10 mouse cellular contexts compared by ENCODE assay signal in the genomic region with DNA sequence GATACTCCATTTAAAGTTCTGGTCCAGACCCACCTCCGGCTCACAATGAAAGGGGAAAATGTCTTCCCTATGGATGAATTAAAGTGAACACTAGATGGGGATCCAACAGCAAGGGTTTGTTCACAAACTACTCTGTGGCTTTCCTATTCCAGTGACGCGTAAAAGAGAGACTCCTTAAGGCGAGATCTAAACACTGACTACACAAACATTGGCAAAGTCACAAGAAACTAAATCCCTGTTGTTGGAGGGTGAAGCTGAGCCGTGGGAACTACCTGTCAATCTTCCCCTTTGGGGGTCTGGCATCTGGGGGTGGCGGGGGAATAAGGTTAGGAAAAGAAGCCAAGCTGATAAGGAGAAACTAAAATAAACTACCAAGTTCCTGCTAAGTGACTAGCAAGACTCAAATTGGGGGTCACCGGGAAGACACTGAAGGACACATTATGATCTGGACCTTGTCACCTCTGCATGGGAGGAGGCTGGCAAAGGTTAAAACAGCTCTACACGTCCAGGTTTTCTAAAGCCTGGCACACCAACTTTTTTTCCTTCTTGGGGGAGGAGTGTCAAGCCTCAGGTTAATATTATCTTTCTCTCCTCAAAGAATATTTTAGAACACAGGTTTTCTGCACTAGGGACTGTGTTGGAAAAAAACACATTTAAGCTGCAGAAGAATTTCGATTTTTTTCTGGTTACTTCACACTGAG. TPM values are rescaled to one million over a fixed set of nuclear protein-coding genes. Genes with fewer than 3 reads are reported as not detected.
DNase-seq lines count a peak whose midpoint lies in the region; ATAC-seq and TF ChIP-seq lines count a peak whose summit lies in the region.
"Had no signal": no experiment of that assay in that cellular context is flagged by ENCODE, and none has a peak within 500 bp of the region (broad histone marks: within the 10 kb centered on the region; RNA-seq: fewer than 3 reads in every experiment).

No protein-coding gene starts in this region.

- H3K9ac ChIP-seq in forebrain, embryonic 15.5 days (replicated peaks) = peak overlapping the region; percentile 8
- peak overlapping the region; percentile 98 for H3K9ac ChIP-seq in neural tube, embryonic 12.5 days

- intact Hi-C loops in left cerebral cortex, adult 2 months (cut with DNase I) = no loop called here
- intact Hi-C loops in left cerebral cortex, postnatal 10 days (cut with DNase I) = loop anchor here (2.0 to 10.0 kb wide), 2 partner anchors 243 to 535 kb away; no protein-coding TSS in a partner anchor

- no peak for DNase-seq in left cerebral cortex, adult 2 months (ENCODE audit: extremely low spot score in 1 of 2, low spot score in 2 of 2)
- DNase-seq in left cerebral cortex, postnatal 10 days (ENCODE audit: extremely low spot score in 1 of 2, low spot score in 2 of 2) = no peak
- peak; percentile 36 for DNase-seq in kidney, postnatal 10 days
- no peak for DNase-seq in c-Kit-positive CD71-positive TER-119-positive erythroid progenitor cells, embryonic 14.5 days (ENCODE audit: low spot score)
- no peak for DNase-seq in frontal cortex, postnatal 25 days (ENCODE audit: low spot score in 2 of 2)
- DNase-seq in cerebellum, adult 9-11 months = no peak
- DNase-seq: layer of hippocampus, postnatal 36 days had no signal

- H3K4me1 ChIP-seq in forebrain, embryonic 15.5 days = peaks cover 61% of the 10 kb centered on the region
- peaks cover 18% of the 10 kb centered on the region for H3K4me1 ChIP-seq in neural tube, embryonic 12.5 days

- peak; percentile 5 for TF ChIP-seq CTCF in left cerebral cortex, adult 2 months (IDR thresholded peaks at IDR 0.05)

- H3K4me3 ChIP-seq in left cerebral cortex, adult 2 months = peak overlapping the region; percentile 2
- H3K4me3 ChIP-seq in forebrain, embryonic 15.5 days = peak overlapping the region; percentile 60
- H3K4me3 ChIP-seq in neural tube, embryonic 12.5 days = peak overlapping the region; percentile 27

- H3K36me3 ChIP-seq in forebrain, embryonic 15.5 days = no peaks in the 10 kb centered on the region
- H3K36me3 ChIP-seq in neural tube, embryonic 12.5 days = peaks cover 4% of the 10 kb centered on the region; the same call in 1 of the 2 replicates
- H3K36me3 ChIP-seq: G1E had no signal

- H3K9me3 ChIP-seq in forebrain, embryonic 15.5 days = no peaks in the 10 kb centered on the region
- H3K9me3 ChIP-seq in neural tube, embryonic 12.5 days = no peaks in the 10 kb centered on the region

- 4% methylated on average over 9 of the region's 9 CpGs for WGBS in forebrain, embryonic 15.5 days
- WGBS in neural tube, embryonic 12.5 days = 6% methylated on average over 9 of the region's 9 CpGs

- H3K27me3 ChIP-seq in forebrain, embryonic 15.5 days = no peaks in the 10 kb centered on the region
- H3K27me3 ChIP-seq in neural tube, embryonic 12.5 days (replicated peaks) = 0 out of 2 replicates have a peak, but pooled peaks cover 2% of the 10 kb centered on the region

- H3K27ac ChIP-seq in left cerebral cortex, adult 2 months = peak overlapping the region; percentile 73
- peak overlapping the region; percentile 36 for H3K27ac ChIP-seq in forebrain, embryonic 15.5 days (replicated peaks)
- H3K27ac ChIP-seq in neural tube, embryonic 12.5 days = no peak overlapping the region; the same call in 1 of the 2 replicates

- peak overlapping the region; percentile 72 for H3K4me2 ChIP-seq in forebrain, embryonic 15.5 days (replicated peaks)
- H3K4me2 ChIP-seq in neural tube, embryonic 12.5 days (replicated peaks) = peak overlapping the region; percentile 81

- ATAC-seq in forebrain, embryonic 15.5 days (replicated peaks) = no peak
- no peak for ATAC-seq in neural tube, embryonic 12.5 days (ENCODE audit: low FRiP score, low read depth)

RNA-seq across cellular contexts. Expression of gene Sall1, which starts 6.3 kb away (rescaled TPM):
- 10 to 100 TPM; 11.5 to 11.6 TPM for total RNA-seq in left cerebral cortex, adult 2 months (2021)
- total RNA-seq in left cerebral cortex, postnatal 10 days (2021) = 10 to 100 TPM; 14.1 to 15.0 TPM
- polyA plus RNA-seq in forebrain, embryonic 15.5 days (2015; fragmentation: Nextera tagmentation; extraction: Ambion mirVana) = 15.4 and 17.4 TPM in 2 replicates
- polyA plus RNA-seq in neural tube, embryonic 12.5 days (2016; fragmentation: Nextera tagmentation; extraction: Ambion mirVana) = 26.0 and 26.6 TPM in 2 replicates
- polyA plus RNA-seq: G1E had no signal

Comparison
In these comparisons a context has a peak if more than half of its experiments do, and no peak if none do; other contexts are left out.
1. H3K4me3 ChIP-seq: peak in every context shown above with its lines; median percentile 60 in forebrain, embryonic 15.5 days; 27 in neural tube, embryonic 12.5 days; 2 in left cerebral cortex, adult 2 months.